Mouse (Mus musculus): ENCODE measurements around the gene Pkd2l1.
"Not testable (repeated sequence)": the region's sequence is repeated elsewhere in the genome, so short reads cannot be mapped to it uniquely, and the experiment has no call there.

Gene Pkd2l1

DNA sequence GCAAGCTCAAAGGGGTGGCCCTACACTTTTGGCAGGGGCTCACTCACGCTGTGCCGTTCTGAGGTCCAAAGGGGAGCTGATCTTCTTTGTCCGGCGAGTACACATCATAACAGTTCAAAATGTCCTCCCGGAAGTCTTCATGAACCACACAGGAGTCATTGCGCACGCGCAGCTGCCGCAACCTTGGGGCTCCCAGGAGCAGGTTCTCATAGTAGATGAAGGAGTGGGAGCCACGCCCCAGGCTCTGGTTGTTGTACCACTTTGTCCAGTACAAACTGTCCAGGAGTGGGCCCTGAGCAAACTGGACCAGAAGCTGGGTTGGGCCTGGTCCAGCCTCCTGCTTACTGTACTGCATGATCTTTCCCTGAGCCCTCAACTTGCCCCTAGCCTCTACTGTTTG is 35.2 kb downstream of the Pkd2l1 start:
- DNase-seq (ENCODE audit: low spot score): no peak

DNA sequence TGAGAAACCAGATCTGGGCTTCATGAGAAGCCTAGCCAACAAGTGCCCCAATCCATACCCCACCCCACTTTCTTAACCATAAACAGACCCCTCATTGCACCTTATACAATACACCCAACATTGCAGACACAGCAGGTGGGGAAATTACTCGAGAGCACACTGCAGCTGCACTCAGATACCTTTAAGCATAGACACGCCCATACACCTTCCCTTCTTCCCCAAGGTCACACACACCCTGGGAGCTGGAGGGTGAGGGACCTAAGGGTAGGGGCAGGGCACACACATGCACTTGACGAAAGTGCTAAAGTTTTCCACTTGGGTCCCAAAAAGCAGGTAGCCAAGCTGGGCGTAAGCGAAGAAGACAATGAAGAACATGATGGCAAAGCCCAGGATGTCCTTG is 38.5 kb downstream of the Pkd2l1 start:
- DNase-seq (ENCODE audit: low spot score): no peak

DNA sequence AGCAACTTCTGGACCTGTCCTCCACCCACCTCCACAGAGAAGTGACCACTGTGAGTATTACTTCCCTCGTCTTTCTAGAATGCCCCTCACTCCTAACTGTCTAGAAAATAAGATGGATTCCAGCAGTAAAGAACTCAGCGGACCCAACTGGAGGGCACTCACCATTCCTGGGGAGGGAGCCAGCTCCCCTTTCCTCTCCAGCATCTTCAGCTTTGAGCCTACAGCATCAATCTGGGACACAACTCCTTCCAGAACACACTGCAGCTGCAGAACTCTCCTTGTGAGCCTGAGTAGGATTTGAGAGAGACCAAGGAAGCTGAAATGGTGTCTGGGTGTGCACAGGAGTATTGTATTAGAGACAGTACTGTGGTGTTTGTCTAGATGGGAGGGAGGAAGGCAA is 43.3 kb downstream of the Pkd2l1 start:
- DNase-seq (ENCODE audit: low spot score): no peak

DNA sequence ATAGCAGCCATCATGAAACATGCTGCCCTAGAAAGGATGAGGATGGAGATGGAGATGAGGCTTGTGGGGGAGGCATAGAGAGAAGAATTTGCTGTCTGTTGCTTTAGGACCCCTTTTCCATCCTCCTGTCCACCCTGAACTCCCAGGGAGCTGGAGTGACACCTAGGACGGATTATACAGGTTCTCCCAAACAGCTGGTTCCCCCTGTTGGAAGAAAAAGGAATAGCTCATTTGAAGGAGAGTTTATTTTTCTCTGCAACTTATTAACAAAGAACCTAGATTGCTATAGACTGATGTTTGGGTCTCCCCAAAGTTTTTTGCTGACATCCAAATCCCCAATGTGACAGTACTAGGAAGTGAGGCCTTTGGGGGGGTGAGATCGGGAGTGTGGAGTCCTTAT is 43.9 kb downstream of the Pkd2l1 start:
- no peak for DNase-seq (ENCODE audit: low spot score)

DNA sequence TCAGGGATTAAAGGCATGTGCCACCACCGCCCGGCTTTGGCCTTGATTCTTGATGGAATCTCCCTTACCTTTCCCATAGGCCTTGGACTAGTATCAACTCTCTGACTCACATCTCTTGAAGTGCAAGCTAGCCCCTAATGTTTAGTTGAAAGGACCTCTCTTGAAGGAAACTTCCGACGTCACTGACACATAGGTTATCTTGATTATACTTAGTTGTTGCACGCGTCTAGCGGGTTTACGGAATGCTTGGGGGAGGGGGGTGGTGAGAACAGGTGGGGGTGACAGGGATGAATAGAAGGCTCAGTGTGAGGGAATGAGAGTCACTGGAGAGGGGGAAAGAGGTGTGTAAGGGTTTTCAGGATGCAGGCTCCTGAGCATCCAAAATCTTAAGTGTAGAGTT is 45.3 kb downstream of the Pkd2l1 start:
- no peak for DNase-seq (ENCODE audit: low spot score)

DNA sequence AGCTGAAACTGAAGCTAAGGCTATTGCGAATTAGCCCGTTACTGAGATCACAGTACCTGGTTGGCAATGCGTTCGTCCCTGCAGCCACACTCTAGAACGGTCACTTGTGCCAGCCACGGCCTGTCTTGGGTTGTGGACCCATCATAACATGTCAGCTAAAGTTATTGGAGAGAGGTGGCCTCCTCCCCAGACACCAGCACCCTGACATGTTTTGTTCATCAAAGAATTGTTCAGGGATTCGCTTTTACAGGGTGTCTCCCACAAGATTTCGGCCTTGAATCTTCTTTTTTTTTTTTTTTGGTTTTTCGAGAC is 45.7 kb downstream of the Pkd2l1 start:
- no peak for DNase-seq (ENCODE audit: low spot score)

DNA sequence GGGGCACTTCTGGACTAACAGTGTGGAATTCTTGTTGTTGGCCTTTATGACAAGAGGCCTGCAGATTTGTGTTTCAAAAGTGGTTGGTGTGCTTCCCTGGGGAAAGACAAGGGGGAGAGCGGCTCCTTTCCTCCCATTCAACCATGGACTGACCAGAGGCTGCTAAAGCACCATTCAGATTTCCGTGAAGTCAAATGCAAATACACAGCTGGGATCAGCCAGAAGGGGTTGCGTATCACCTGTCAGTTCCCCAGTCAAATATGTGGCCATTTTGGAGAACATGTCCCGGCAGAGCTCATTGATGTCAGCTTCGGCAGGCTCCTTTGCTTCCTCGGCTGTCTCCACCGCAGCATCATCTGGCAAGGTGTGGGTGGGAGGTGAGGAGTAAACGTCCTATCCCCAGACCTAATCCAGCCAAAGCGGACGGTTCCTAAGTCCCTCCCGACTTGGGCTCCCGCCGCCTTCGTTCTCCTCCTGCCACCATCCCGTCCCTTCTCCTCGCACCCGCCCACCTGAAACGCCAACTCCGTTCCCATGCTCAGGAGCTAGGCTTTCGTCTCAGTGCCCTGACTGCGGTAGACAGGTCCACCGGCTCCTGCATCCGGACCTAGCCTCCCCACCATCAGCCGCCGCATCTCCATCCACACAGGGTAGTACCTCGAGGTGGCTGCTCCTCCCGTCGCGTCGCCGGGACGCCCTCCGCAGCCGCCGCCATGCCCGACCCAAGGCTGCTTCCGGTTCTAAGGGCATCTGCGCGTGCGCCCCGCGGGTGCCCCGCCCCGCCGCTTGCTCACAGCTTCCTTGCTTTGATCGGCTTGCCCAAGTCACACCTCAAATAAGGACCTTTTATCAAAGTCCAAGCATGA is 46.3 kb downstream of the Pkd2l1 start, which contains the start of gene Bloc1s2:
Gene Bloc1s2, minus strand, starts transcription at position 745 of the 866 bp plus-strand sequence.
- DNase-seq (ENCODE audit: low spot score): peak; percentile 80

DNA sequence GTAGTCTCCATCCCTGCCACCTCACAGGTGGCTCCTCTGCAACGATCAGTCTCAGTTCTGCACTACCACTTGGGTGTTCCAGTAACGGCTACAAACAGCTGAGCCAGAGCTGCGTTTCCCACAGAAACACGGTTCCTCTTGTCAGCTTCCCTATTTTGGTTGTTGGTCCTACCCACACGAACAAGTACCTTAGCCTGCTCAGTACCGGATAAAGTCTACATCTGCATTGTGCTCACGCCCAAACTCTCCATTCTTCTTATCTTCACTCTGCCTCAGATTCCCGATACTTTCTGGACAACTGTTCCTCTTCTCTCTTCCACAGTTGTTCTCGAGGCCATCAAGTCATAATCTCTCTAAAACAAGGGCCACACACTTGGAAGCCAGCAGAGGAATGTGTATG is 47.9 kb downstream of the Pkd2l1 start:
- no peak for DNase-seq (ENCODE audit: low spot score)

DNA sequence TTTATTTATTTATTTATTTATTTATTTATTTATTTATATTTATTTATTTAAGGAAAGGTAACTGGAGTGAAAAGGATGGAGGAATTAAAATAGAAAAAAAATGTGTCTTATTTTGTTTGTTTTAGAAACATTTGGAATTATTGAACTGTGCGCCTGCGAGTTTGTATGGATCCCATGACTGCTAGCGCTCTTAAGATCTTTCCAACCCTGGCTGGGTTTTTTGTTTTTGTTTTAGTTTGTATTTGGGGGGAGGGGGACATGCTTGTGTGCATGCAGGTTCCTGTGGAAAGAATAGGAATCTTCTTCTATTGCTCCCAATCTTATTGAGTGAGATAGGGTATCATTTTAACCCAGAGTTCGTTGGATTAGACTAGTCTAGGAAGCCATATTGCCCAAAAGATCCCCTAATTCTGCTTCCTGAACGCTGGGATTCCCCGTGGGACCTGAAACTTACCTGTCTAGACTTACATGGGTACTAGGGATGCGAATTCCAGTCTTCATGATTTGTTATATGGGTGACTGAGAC is 56.2 kb downstream of the Pkd2l1 start:
- DNase-seq (ENCODE audit: low spot score): no peak

DNA sequence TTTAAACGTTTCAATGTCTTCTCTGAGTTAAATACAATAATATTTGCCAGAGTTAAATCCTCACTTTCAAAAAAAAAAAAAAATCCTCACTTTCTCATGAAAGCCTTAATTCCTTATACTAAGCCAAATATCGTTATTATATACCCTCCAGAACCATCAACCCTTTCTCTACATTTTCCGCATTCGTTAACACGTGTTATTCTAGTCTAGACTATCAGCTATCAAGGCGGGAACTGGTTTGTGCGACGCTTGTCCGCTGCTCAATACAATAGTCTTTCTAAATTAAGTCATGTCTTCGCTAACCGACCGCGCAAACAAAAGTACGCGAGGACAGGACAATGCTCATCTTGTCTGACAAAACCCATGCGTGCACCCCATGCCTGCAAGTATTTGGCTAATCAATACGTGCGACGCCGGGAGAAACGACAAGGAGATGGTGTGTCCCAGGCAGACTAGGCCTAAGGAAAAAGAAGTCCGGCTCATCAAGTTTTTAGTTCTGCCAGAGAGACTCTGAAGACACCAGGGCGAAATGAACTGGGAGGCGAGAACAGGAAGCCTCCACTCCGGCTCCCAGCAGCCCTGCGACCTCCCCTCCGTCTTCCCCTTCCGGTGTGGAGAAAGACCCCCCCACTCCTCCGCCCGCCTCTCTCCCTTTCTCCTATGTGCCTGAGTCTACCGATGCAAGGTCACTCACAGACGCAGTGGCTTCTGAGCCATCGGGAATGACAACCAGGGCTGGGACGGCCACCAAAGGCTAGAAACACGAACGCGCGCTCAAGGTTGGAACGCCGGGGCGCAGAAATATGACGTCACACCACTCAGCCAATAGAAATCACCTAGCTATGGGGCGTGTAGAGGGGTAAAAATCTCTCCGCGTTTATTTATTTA is 56.9 kb downstream of the Pkd2l1 start, which contains the start of gene Cwf19l1:
Gene Cwf19l1, minus strand, starts transcription at position 805 of the 888 bp plus-strand sequence.
- peak; percentile 88 for DNase-seq (ENCODE audit: low spot score)

DNA sequence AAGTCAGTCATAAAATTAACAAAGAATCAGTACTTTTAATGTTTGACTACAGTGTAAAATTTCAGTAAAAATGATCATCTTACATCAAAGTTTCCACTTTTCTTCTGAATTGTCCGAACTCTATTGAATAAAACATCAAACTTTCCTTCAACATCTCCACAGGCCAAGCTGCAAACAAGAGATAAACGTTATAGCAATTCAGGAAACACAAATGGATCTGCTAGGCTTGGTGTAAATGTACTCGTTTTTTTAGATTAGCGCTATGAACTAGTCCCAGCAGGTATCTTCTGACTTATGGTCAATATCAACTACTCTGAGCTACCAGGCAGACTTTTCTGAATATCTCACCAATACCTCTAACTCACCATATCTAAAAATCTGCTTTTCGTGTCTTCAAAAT is 59.3 kb downstream of the Pkd2l1 start:
- DNase-seq (ENCODE audit: low spot score): no peak

DNA sequence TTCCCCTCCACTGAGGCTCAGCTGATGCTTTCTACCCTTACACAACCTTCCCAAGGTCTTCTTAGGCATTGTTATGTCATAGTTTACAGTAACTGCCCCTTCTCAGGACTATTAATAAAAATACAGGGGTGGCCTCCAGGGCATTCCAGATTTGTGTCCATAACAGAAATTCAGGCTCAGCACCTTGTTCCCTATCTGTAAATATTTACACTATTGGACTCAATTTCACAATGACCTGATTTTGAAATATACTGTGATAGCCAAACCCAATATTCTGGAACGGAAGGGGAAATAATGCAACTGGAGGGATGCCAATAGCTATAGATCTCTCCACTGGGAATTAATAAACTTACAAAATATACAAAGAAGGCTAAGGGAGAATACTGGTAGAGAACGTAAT is 63.7 kb downstream of the Pkd2l1 start:
- DNase-seq (ENCODE audit: low spot score): no peak

DNA sequence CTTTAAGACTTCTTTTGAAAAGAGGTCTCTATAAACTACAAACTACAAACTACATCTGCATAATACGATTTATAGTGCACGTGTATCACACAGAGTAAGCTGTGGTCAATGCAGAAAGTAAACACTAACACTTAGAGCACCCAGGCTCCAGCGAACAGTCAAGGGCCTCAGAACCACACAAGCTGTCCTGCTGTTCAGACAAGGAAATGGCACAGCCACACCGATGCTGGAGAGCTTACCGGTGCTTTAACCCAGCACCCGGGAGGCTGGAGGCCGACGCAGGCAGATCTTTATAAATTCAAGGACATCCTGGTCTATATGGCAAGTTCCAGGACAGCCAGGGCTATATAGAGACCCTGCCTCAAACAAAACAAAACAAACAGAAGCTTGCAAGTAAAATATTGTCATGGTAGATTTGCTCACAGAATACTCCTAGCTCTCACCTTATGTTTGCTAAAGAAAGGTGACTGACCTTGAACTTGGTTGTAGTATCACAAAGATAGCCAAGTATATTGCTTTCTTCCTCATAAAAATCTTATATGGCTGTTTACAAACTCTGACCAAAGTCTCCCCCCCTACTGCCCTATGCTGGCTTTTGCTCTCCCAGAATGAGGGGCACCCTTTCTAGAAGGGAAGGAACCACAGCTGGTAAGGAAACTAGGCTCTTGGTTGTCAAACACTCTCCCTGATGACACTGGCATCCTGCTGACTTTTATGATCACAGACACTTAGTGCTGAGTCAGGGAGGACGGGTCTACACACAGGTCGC is 64.3 kb downstream of the Pkd2l1 start:
- DNase-seq (ENCODE audit: low spot score): no peak

DNA sequence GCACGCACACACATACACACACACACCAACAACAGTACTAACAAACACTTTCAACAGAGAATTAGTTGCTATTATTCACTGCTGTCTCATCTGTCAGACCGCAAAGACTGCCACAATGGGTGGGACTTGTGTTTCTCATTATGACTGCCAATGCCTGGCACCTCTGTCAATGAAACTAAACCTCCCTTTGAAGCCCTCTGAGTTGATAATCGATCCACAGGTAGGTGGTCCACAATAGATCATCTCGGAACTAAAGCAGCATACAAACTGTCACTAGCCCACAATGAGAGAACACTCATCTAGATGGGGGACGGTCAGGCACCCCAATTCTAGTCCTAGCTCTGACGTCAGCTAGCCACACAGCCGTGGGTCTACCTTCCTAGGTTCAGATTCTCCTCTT is 71.1 kb downstream of the Pkd2l1 start:
- DNase-seq (ENCODE audit: low spot score): no peak

DNA sequence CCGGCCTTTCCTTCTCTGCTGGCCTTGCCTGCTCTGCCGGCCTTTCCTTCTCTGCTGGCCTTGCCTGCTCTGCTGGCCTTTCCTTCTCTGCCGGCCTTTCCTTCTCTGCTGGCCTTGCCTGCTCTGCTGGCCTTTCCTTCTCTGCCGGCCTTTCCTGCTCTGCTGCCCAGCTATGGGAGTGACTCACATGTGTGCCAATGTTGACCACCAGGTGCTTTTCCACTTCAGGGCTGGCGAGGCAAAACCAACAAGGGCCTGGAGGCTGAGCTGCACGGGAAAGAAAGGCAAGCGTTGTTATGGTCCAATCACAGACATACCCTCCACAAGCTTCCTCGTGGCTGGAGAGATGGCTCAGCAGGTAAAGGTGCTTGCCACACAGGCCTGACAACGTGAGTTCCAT is 71.6 kb downstream of the Pkd2l1 start:
- not testable (repeated sequence) for DNase-seq (ENCODE audit: low spot score)

DNA sequence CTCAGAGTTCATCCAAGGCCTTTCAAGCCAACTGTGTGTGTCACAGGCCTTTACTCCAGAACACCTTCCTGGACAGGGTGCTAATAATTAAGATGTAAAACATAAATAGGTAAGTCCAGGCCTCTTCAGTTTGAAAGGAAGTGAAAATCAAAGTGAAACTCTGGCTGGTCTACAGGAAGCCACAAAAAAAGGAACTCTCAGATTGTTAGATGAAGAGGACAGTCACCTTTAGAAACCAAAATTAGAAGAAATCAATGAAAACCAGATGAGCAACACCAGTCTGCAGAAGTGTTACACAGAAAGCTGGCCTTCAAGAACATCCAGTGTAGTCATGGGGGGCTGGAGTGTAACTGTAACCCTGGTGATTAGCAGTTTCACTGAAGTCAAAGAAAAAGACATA is 74.4 kb downstream of the Pkd2l1 start:
- DNase-seq (ENCODE audit: low spot score): no peak

DNA sequence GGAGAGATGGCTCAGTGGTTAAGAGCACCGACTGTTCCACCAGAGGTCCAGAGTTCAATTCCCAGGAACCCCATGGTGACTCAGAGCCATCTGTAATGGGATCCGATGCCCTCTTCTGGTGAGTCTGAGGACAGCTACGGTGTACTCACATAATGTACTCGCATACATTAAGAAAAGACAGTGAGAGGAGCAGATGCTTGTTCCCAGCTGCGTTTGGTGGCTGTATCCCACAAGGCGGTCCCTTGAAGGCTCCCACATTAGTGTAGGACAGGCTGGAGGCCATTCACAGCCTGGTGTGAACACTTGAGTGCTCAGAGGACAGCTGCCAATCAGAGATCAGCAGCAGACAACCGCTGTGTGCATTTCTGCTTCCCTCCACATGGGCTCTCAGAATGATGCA is 80.5 kb downstream of the Pkd2l1 start:
- no peak for DNase-seq (ENCODE audit: low spot score)

DNA sequence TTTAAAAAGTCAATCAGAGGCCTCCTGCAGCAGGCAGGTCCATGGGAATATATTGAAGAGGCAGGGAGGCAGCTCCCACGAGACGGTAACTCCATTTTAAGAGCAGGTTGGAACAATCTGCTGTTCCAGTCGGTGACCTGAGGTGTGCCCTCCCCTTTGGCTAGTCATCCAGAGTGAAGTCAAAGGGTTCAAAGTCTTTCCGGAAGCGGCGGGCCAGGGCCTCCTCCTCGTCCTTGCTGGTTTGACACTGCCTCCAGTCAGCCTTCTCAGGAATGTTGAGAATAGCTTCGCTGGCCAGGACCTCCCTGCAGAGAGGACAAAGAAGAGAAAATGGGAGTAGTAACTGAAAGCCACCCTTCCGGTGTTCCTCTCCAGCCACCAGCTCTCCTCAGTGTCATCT is 81.9 kb downstream of the Pkd2l1 start:
- DNase-seq (ENCODE audit: low spot score): no peak

DNA sequence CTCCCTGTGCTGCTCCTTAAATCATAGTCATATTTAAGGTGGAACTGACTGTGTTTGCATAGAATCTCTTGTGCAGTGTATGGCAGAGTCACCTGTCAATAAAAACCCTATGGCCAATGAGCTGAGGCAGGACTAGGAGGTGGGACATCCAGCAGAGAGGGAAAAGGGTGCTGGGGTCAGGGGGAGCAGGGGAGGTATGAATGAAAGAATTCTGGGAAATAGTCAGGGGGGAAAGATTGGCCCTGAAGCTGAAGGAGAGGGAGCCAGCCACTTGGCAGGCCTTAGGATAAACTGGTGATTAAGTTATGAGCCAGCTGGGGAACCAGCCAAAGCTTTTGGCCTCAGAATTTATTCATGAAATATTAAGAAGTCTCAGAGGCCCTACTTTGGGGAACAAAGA is 83.2 kb downstream of the Pkd2l1 start:
- DNase-seq (ENCODE audit: low spot score): no peak

DNA sequence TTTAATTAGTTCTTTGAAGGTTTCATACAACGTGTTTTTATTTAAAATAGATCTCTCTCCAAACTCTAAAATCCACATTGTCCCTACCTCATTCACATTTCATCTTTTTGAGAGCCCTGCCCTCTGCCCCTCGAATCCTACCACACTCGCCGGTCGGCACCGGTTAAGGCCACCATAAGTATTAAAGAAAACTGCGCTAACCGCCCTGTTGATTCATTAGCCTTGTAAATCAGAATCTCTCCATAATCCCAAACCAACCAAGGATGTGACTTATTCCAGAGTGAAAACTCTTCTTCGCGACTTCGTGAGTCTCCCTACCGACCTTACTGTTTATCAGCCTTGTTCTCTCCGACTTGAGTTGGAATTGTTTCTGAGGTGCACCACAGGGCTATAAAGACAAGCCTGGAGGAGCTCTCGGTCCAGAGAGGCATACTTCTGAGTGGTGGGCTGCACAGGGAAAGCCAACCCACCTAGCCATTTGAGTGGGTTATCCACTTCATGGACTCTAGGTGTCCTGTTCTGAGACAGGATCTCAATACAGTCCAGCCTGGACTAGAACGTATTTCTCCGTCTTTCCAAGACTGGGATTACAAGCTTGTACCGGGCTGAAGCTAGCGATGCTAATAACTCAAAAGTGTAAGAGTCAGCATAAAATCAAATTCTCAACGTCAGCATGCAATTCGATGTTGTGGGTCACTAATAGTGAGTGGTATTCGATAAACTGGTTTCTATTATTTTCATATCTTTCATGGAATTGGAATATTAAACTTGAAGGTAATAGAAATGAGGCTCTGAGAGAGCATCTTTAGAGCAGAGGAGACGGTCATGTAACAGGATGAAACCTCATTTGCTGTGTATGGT is 84.4 kb downstream of the Pkd2l1 start:
- DNase-seq (ENCODE audit: low spot score): no peak
